Mouse (Mus musculus): ENCODE data around the gene Gipr. TPM values are rescaled to one million over a fixed set of nuclear protein-coding genes. Genes with fewer than 3 reads are reported as not detected.

The Gipr gene
- polyA plus RNA-seq, 2 experiments: 0.10 to 0.16 TPM

DNA sequence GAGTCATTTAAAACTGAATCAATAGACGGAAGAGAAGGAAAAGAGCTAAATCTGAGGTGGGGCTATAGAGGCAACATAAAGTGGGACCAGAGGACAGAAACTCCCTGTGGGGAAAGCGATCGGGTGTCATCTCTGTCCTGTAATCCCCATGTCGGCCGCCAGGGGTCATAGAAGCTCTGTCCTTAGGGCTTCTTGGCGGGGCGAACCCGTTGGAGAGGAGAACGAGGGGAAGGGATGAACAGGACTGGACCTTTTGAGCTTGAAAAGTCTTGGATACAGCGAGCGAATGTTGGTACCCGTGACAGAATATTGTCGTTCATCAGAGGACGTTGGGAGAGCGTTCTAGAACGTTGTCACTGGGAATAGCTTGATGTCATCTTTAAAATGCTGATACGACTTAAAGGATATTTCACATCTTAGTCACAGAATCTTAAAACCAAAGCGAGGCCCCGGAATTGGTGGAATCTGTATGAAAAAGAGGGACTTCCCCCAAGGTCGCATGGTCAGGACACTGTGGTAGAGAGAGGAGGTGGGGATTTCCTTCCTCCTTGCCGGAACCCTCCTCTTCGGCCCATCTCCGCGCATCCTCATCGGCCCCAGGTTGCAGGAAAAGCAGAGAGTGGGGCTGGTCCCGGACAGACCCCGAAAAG lies 12.6 kb upstream of the Gipr start:
- WGBS (ENCODE audit: insufficient replicate concordance): 3% methylated on average over 27 of the region's 27 CpGs
- Histone ChIP-seq H3K9ac (replicated peaks) (no peak overlapping the region), H3K4me1 (replicated peaks; ENCODE audit: control insufficient read depth in 2 of 2, insufficient read depth in 2 of 2, low read length in 1 of 2) (peaks cover 11 to 27% of the 10 kb centered on the region in 2 experiments), H3K9me3 (ENCODE audit: control insufficient read depth, low read length) (no peaks in the 10 kb centered on the region), H3K36me3 (replicated peaks; ENCODE audit: control insufficient read depth, insufficient read depth, low read depth) (no peaks in the 10 kb centered on the region), H3K4me3 (ENCODE audit: insufficient read depth in 1 of 2, low read depth in 2 of 2, low read length in 2 of 2) (0 out of 4 replicates have a peak overlapping the region, but pooled peaks of 1 of the 2 experiments have one; percentile 2), H3K27ac (no peak overlapping the region), H3K27me3 (ENCODE audit: control insufficient read depth, insufficient read depth, low read length) (peaks cover 54% of the 10 kb centered on the region), H3K4me2 (ENCODE audit: low read depth) (peak overlapping the region; percentile 44; the same call in 1 of the 2 replicates)
- DNase-seq (ENCODE audit: low read depth in 3 of 3, low spot score in 3 of 3): peak in 1 of 3 experiments; percentile 47
- ATAC-seq (ENCODE audit: insufficient read depth): no peak; the same call in 1 of the 2 replicates
- no peak for TF ChIP-seq EP300 (IDR thresholded peaks at IDR 0.05; ENCODE audit: low read depth)
- TF ChIP-seq CTCF (IDR thresholded peaks at IDR 0.05; ENCODE audit: low read depth): peak; percentile 96

DNA sequence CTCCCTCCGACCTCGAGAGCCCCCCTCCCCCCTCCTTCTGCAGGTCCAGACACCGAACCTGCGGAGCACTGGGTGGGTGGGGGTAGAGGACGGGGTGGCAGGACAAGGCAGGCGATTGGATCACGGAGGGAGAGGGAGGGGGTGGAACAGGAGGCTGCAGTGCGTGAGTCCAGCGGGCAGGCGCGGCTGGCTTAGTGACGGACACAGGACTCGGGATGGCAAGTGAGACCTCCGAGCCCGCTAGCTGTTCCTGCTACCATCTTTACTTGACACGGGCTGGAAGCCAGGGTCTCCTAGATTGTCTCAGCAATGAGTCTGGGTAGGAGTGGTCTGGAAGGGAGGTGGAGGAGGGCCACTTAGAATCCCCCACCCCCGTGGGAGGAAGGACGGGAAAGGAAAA lies 12.1 kb upstream of the Gipr start:
- no peak overlapping the region for H3K4me3 ChIP-seq (ENCODE audit: insufficient read depth in 1 of 2, low read depth in 2 of 2, low read length in 2 of 2)
- TF ChIP-seq CTCF (IDR thresholded peaks at IDR 0.05; ENCODE audit: low read depth): no peak
- no peak for TF ChIP-seq EP300 (IDR thresholded peaks at IDR 0.05; ENCODE audit: low read depth)
- WGBS (ENCODE audit: insufficient replicate concordance): 12% methylated on average over 18 of the region's 18 CpGs
- no peak overlapping the region for H3K4me2 ChIP-seq (ENCODE audit: low read depth)
- no peaks in the 10 kb centered on the region for H3K9me3 ChIP-seq (ENCODE audit: control insufficient read depth, low read length)
- no peak overlapping the region for H3K27ac ChIP-seq
- no peak for DNase-seq (ENCODE audit: low read depth in 3 of 3, low spot score in 3 of 3)
- ATAC-seq (ENCODE audit: insufficient read depth): no peak
- no peaks in the 10 kb centered on the region for H3K36me3 ChIP-seq (replicated peaks; ENCODE audit: control insufficient read depth, insufficient read depth, low read depth)
- H3K9ac ChIP-seq (replicated peaks): no peak overlapping the region
- H3K27me3 ChIP-seq (ENCODE audit: control insufficient read depth, insufficient read depth, low read length): peaks cover 58% of the 10 kb centered on the region
- peaks cover 11 to 27% of the 10 kb centered on the region in 2 experiments for H3K4me1 ChIP-seq (replicated peaks; ENCODE audit: control insufficient read depth in 2 of 2, insufficient read depth in 2 of 2, low read length in 1 of 2)

DNA sequence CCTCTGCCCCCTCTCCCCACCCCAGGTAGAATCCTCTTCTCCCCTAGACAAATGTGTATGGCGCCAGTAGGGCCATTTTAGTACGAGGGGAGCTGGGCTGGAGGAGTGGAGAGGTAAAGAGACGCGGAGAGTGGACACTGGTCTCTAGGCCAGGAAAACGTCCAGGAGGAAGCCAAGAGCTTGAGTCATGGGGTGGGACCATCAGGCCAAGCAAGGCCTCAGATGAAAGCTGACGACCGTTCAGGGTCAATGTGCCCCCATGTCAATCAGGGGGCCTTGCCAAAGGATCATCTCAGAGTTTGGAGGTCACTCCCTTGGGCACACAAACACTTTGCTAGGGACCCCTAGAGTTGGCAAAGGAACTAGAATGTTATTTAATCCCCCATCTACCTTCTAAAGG lies 11.3 kb upstream of the Gipr start:
- TF ChIP-seq CTCF (IDR thresholded peaks at IDR 0.05; ENCODE audit: low read depth): no peak
- TF ChIP-seq EP300 (IDR thresholded peaks at IDR 0.05; ENCODE audit: low read depth): no peak
- no peak overlapping the region for H3K4me2 ChIP-seq (ENCODE audit: low read depth)
- H3K9me3 ChIP-seq (ENCODE audit: control insufficient read depth, low read length): no peaks in the 10 kb centered on the region
- no peak overlapping the region for H3K9ac ChIP-seq (replicated peaks)
- peaks cover 58% of the 10 kb centered on the region for H3K27me3 ChIP-seq (ENCODE audit: control insufficient read depth, insufficient read depth, low read length)
- H3K4me3 ChIP-seq (ENCODE audit: insufficient read depth in 1 of 2, low read depth in 2 of 2, low read length in 2 of 2): no peak overlapping the region
- no peak overlapping the region for H3K27ac ChIP-seq
- peaks cover 13 to 33% of the 10 kb centered on the region in 2 experiments for H3K4me1 ChIP-seq (replicated peaks; ENCODE audit: control insufficient read depth in 2 of 2, insufficient read depth in 2 of 2, low read length in 1 of 2)
- ATAC-seq (ENCODE audit: insufficient read depth): no peak
- DNase-seq (ENCODE audit: low read depth in 3 of 3, low spot score in 3 of 3): no peak
- no peaks in the 10 kb centered on the region for H3K36me3 ChIP-seq (replicated peaks; ENCODE audit: control insufficient read depth, insufficient read depth, low read depth)
- 52% methylated on average over 7 of the region's 7 CpGs for WGBS (ENCODE audit: insufficient replicate concordance)

DNA sequence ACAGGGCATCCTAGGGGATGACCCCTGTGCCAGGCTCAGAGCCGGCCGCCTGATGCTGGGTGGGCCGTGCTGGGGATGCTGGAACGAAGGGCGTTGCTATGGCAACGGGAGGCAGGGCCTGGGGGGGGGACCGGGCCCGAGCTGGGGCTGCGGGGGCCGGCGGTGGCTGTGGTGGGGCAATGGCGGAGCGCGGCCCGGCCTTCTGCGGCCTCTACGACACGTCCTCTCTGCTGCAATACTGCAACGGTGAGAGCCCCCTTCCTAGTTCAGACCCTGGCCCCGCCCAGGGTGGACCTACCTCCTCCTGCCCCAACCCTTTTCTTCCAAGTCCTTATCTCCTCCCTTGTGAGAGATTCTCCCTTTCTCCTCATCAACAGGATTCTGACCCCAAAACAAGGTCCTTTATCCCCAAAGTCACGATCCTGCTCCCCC lies 10.6 kb upstream of the Gipr start:
- H3K9ac ChIP-seq (replicated peaks): no peak overlapping the region
- no peaks in the 10 kb centered on the region for H3K9me3 ChIP-seq (ENCODE audit: control insufficient read depth, low read length)
- H3K4me3 ChIP-seq (ENCODE audit: insufficient read depth in 1 of 2, low read depth in 2 of 2, low read length in 2 of 2): no peak overlapping the region
- peaks cover 13 to 31% of the 10 kb centered on the region in 2 experiments for H3K4me1 ChIP-seq (replicated peaks; ENCODE audit: control insufficient read depth in 2 of 2, insufficient read depth in 2 of 2, low read length in 1 of 2)
- no peak overlapping the region for H3K27ac ChIP-seq
- no peak for ATAC-seq (ENCODE audit: insufficient read depth)
- no peak overlapping the region for H3K4me2 ChIP-seq (ENCODE audit: low read depth)
- H3K27me3 ChIP-seq (ENCODE audit: control insufficient read depth, insufficient read depth, low read length): peaks cover 58% of the 10 kb centered on the region
- no peak for DNase-seq (ENCODE audit: low read depth in 3 of 3, low spot score in 3 of 3)
- TF ChIP-seq EP300 (IDR thresholded peaks at IDR 0.05; ENCODE audit: low read depth) (no peak), CTCF (IDR thresholded peaks at IDR 0.05; ENCODE audit: low read depth) (no peak)
- 8% methylated on average over 18 of the region's 21 CpGs for WGBS (ENCODE audit: insufficient replicate concordance)
- no peaks in the 10 kb centered on the region for H3K36me3 ChIP-seq (replicated peaks; ENCODE audit: control insufficient read depth, insufficient read depth, low read depth)

DNA sequence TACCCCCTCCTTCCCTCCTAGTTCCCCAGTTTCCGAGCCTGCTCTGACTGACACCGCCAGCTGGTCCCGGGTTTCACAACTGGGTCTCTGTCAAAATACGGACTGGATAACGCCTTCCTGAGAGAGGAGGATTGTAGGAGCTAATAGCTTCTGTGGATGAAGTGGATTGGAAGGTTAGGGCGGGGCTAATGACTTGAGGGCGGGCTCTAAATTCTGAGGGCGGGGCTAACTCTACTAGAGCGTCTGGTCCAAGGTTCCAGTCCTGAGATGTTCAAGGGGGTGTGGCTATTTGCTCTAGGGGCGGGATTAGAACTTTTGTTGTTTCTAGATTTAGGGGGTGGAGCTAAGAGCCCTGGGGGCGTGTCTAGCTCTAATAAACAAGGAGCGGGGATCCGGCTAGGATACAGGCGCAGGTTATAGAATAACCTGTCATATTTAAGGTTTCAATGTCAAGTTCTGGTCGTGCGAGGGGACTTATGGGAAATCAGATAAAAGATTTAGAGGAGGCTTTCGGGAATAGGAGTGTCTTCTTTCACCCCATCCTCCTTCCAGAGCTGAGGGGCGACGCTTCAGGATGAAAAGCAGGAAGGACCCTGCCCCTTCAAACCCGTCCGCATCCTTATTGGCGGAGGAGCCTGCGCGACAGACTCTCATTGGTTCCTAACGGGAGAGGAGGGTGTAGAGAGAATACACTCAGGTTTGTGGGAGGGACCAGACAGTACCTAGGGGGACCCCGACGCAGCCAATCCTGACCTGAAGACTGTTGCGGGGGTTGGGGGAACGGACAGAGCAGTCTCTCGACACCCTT lies 10.0 kb upstream of the Gipr start, which contains the start of gene Eml2:
Gene Eml2 (plus strand): TSS at position 714 of the 808 bp plus-strand sequence.
- no peaks in the 10 kb centered on the region for H3K9me3 ChIP-seq (ENCODE audit: control insufficient read depth, low read length)
- H3K4me3 ChIP-seq (ENCODE audit: insufficient read depth in 1 of 2, low read depth in 2 of 2, low read length in 2 of 2): no peak within 1 kb of the TSS
- no peak within 1 kb of the TSS for H3K9ac ChIP-seq (replicated peaks)
- ATAC-seq (ENCODE audit: insufficient read depth) (no peak), DNase-seq (ENCODE audit: low read depth in 3 of 3, low spot score in 3 of 3) (no peak)
- H3K4me2 ChIP-seq (ENCODE audit: low read depth): no peak within 1 kb of the TSS
- no peaks in the 10 kb centered on the region for H3K36me3 ChIP-seq (replicated peaks; ENCODE audit: control insufficient read depth, insufficient read depth, low read depth)
- 5% methylated on average over 30 of the region's 30 CpGs for WGBS (ENCODE audit: insufficient replicate concordance)
- no peak within 1 kb of the TSS for H3K27ac ChIP-seq
- peaks cover 58% of the 10 kb centered on the region for H3K27me3 ChIP-seq (ENCODE audit: control insufficient read depth, insufficient read depth, low read length)
- TF ChIP-seq CTCF (IDR thresholded peaks at IDR 0.05; ENCODE audit: low read depth): no peak
- no peak for TF ChIP-seq EP300 (IDR thresholded peaks at IDR 0.05; ENCODE audit: low read depth)
- H3K4me1 ChIP-seq (replicated peaks; ENCODE audit: control insufficient read depth in 2 of 2, insufficient read depth in 2 of 2, low read length in 1 of 2): peaks cover 13 to 27% of the 10 kb centered on the region in 2 experiments

All from liver, embryonic 14.5 days (tissue).